Mouse (Mus musculus) heart, adult 18-20 months (tissue): ENCODE measurements around the gene Rab3a. TPM values are rescaled to one million over a fixed set of nuclear protein-coding genes. Genes with fewer than 3 reads are reported as not detected.

Source experiments
- DNase-seq, 2 experiments: peaks; one replicate each; pipeline ENCODE4 v3.0.0; 2021 to 2022; ENCODE audit warnings: mixed read lengths in 1 of 2
- total RNA-seq, 2 experiments: library from RNA; stranded (reverse); gene quantifications; 2 replicates each; pipeline ENCODE4 v1.2.3; 2021

Gene Rab3a
- total RNA-seq, 2 experiments from 2014 or later: 40.3 to 49.2 TPM

- no peak for DNase-seq
These were observed 3.8 kb downstream of the Rab3a start for GRCm38 (mm10) chr8:70758308-70758615.

GRCm38 (mm10) chr8:70758616-70759561 lies 4.4 kb downstream of the Rab3a start:
- no peak for DNase-seq

GRCm38 (mm10) chr8:70760350-70760749 lies 5.9 kb downstream of the Rab3a start:
- DNase-seq: no peak

- peak; percentile 97 to 99 for DNase-seq
These were observed 6.4 kb downstream of the Rab3a start, which contains the start of gene Mpv17l2 for GRCm38 (mm10) chr8:70760775-70761406. Mpv17l2 (minus strand) TSS chr8:70760946.

GRCm38 (mm10) chr8:70762118-70762517 lies 7.6 kb downstream of the Rab3a start:
- DNase-seq: no peak

GRCm38 (mm10) chr8:70763354-70763753 lies 8.9 kb downstream of the Rab3a start:
- DNase-seq: peak in 1 of 2 experiments; percentile 77

- DNase-seq: no peak
These were observed 9.5 kb downstream of the Rab3a start for GRCm38 (mm10) chr8:70764026-70764425.

GRCm38 (mm10) chr8:70764676-70765075 lies 10.2 kb downstream of the Rab3a start:
- no peak for DNase-seq

- no peak for DNase-seq
These were observed 10.8 kb downstream of the Rab3a start for GRCm38 (mm10) chr8:70765329-70765728.

GRCm38 (mm10) chr8:70765838-70766570 lies 11.5 kb downstream of the Rab3a start:
- peak; percentile 62 to 66 for DNase-seq

GRCm38 (mm10) chr8:70766571-70767440 lies 12.3 kb downstream of the Rab3a start:
- DNase-seq: peak; percentile 80 to 85

- DNase-seq: no peak
These were observed 13.0 kb downstream of the Rab3a start for GRCm38 (mm10) chr8:70767503-70767902.

GRCm38 (mm10) chr8:70768231-70768776 lies 13.8 kb downstream of the Rab3a start:
- peak in 1 of 2 experiments; percentile 61 for DNase-seq

GRCm38 (mm10) chr8:70768956-70769355 lies 14.5 kb downstream of the Rab3a start:
- no peak for DNase-seq

- peak; percentile 93 to 96 for DNase-seq
These were observed 14.9 kb downstream of the Rab3a start for GRCm38 (mm10) chr8:70769359-70769758.

GRCm38 (mm10) chr8:70769858-70770257 lies 15.4 kb downstream of the Rab3a start:
- DNase-seq: no peak

- DNase-seq: no peak
These were observed 16.3 kb downstream of the Rab3a start for GRCm38 (mm10) chr8:70770748-70771147.

GRCm38 (mm10) chr8:70771217-70771616 lies 16.7 kb downstream of the Rab3a start:
- DNase-seq: no peak

- DNase-seq: no peak
These were observed 17.6 kb downstream of the Rab3a start for GRCm38 (mm10) chr8:70772075-70772474.

- no peak for DNase-seq
These were observed 18.4 kb downstream of the Rab3a start for GRCm38 (mm10) chr8:70772890-70773289.

- no peak for DNase-seq
These were observed 18.9 kb downstream of the Rab3a start for GRCm38 (mm10) chr8:70773410-70773809.
